Mouse (Mus musculus) heart, adult 2 months (tissue): Measurements from ENCODE around the gene Gak.

ENCODE experiments used
- CTCF ChIP-seq: fragments of 200-600 bp; IDR thresholded peaks from 2 replicates; pipeline ENCODE4 v1.8.1; 2022; ENCODE audit warnings: antibody characterized with exemption, mild to moderate bottlenecking, moderate library complexity
- EP300 ChIP-seq: fragments of 200-500 bp; IDR thresholded peaks from 2 replicates; pipeline ENCODE4 v1.6.1; 2011; ENCODE audit warnings: low read depth, low read length, control low read depth; ENCODE audit not compliant: insufficient read depth
- POLR2A ChIP-seq: fragments of 200-500 bp; IDR thresholded peaks from 2 replicates; pipeline ENCODE4 v1.6.1; 2011; ENCODE audit warnings: mild to moderate bottlenecking, low read depth, low read length, control low read depth; ENCODE audit not compliant: insufficient read depth

DNA sequence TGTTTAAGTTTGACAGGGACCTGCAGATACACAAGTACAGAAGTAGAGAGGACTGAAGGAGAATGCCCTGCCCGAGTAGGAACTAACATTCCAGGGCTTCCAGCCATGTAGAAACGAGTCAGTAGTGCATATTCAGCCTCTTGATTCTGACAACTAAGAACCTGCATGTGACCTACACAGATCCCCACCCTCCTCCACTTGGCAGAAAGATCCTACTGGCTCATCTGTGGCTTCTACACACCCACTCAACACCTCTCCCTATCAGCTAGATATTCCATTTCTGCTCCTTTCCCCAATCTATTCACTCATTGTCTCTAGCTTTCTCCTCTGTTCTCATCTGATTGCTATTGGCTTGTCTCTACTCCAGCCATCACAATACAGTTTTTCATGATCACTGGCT, 7.7 kb downstream of the Gak start:
- TF ChIP-seq CTCF: no peak
- TF ChIP-seq POLR2A: no peak
- 0 out of 2 replicates have a peak, but pooled peaks have one; percentile 6 for TF ChIP-seq EP300
